Mouse (Mus musculus): Measurements from ENCODE around the gene Ccdc181. TPM values are rescaled to one million over a fixed set of nuclear protein-coding genes. Genes with fewer than 3 reads are reported as not detected.

The Ccdc181 gene
- polyA plus RNA-seq, 1 experiment = 0.07 TPM

DNA sequence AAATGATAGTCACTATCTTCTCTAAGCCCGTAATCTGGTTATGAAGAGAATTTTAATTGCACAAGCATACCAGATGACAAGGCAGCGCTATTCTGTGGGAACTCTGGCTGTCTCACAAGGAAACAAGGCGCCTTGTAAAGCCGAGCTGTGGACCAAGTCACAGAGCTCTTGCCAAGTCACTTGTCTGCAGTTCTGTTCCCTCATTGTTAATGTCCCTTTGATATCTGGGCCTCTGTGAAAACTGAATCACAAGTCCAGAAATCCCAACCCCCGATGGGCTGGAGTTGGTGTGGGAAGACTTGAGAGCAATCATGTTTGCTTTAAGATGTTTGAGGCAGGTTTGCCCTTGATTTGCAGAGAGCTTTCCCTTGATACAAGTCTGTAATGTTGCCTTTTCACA is 45.3 kb downstream of the Ccdc181 start:
- Histone ChIP-seq H3K4me3 (replicated peaks) (no peak overlapping the region), H3K4me1 (ENCODE audit: control insufficient read depth) (peaks cover 5% of the 10 kb centered on the region), H3K27me3 (ENCODE audit: control insufficient read depth) (no peaks in the 10 kb centered on the region), H3K36me3 (ENCODE audit: control insufficient read depth) (peaks cover 2% of the 10 kb centered on the region; the same call in 1 of the 2 replicates), H3K9me3 (ENCODE audit: control insufficient read depth, low read length) (no peaks in the 10 kb centered on the region)
- TF ChIP-seq TAL1 (IDR thresholded peaks at IDR 0.05; ENCODE audit: low read length) = no peak
- TF ChIP-seq GATA1 (IDR thresholded peaks at IDR 0.05; ENCODE audit: low read length) = no peak

DNA sequence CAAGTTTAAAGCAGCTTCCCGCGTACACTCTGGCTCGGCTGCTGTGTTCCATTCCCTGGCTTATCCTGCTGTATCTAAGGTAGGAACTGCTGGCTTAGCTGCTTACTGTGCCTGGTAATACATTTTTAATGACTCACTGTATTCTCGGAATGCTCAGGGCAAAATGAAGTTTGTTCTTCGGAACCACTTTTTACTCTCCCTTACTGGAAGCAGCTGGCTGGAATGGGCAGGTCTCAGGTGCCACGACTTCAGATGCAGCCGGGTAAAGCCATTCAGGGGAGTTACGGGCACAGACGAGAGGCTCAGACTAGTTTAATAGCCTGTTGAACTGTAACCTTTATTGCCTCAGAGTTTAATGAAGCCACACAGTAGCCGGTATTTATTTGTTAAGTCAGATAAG is 46.0 kb downstream of the Ccdc181 start:
- no peaks in the 10 kb centered on the region for H3K9me3 ChIP-seq (ENCODE audit: control insufficient read depth, low read length)
- TF ChIP-seq TAL1 (IDR thresholded peaks at IDR 0.05; ENCODE audit: low read length) (no peak), GATA1 (IDR thresholded peaks at IDR 0.05; ENCODE audit: low read length) (no peak)

DNA sequence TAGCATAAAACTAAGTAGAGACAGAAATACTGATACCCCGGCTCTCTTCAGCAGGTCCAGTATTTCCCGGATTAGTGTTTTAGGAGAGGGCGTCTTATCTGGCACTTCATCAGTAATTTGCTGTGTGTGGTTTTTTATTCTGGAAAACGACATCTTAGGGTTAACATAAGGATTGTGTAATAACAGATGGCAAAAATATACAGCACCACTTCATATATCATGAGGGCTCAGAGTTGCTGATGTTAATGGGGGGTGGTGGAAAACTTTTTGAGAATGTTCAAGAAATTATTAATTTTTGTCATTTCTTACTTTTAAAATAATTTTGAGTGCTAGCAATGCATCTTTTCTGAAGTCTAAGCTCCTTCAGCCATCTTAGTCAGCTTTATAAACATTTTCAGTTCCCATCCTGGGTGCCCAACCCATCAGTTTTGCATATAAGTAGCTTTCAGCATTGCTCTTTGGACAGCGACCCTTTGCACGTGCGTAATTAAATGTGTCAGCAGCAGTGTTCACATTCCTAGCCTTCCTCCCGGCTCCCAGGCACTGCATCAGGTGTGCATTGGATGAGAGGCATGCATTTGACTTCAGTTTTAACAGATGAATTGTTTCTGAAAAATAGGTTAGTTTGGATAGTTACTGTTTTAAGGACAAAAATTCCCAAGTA is 47.7 kb downstream of the Ccdc181 start:
- Histone ChIP-seq H3K9me3 (ENCODE audit: control insufficient read depth, low read length) (no peaks in the 10 kb centered on the region), H3K36me3 (ENCODE audit: control insufficient read depth) (no peaks in the 10 kb centered on the region), H3K27me3 (ENCODE audit: control insufficient read depth) (no peaks in the 10 kb centered on the region), H3K4me3 (replicated peaks) (no peak overlapping the region), H3K4me1 (ENCODE audit: control insufficient read depth) (peaks cover 5% of the 10 kb centered on the region)
- TF ChIP-seq GATA1 (IDR thresholded peaks at IDR 0.05; ENCODE audit: low read length) (no peak), TAL1 (IDR thresholded peaks at IDR 0.05; ENCODE audit: low read length) (no peak)

More for the DNA sequence above, 46.0 kb downstream of the Ccdc181 start:
- H3K27me3 ChIP-seq (ENCODE audit: control insufficient read depth) = no peaks in the 10 kb centered on the region
- H3K4me1 ChIP-seq (ENCODE audit: control insufficient read depth) = peaks cover 5% of the 10 kb centered on the region
- H3K36me3 ChIP-seq (ENCODE audit: control insufficient read depth) = peaks cover 2% of the 10 kb centered on the region; the same call in 1 of the 2 replicates
- H3K4me3 ChIP-seq (replicated peaks) = no peak overlapping the region

DNA sequence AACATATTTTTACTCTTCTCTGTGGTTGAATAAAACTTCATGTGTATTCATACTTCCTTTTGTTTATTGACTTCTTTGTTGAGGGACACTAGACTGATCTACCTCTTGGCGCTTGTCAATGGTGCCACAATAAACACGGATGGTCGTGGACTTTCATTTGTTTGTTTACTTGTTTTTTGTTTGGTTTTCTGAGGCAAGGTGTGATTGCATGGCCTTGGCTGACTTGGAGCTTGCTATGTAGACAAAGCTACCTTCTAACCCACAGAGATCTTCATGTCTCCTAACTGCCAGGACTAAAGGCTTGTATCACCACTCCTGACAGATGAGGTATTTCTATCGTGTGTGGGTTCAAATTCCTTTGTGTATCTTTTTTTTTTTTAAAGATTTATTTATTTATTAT is 48.8 kb downstream of the Ccdc181 start:
- no peak for TF ChIP-seq GATA1 (IDR thresholded peaks at IDR 0.05; ENCODE audit: low read length)
- no peak for TF ChIP-seq TAL1 (IDR thresholded peaks at IDR 0.05; ENCODE audit: low read length)
- Histone ChIP-seq H3K9me3 (ENCODE audit: control insufficient read depth, low read length) (no peaks in the 10 kb centered on the region), H3K36me3 (ENCODE audit: control insufficient read depth) (peaks cover 5% of the 10 kb centered on the region), H3K4me3 (replicated peaks) (no peak overlapping the region), H3K4me1 (ENCODE audit: control insufficient read depth) (peaks cover 5% of the 10 kb centered on the region), H3K27me3 (ENCODE audit: control insufficient read depth) (no peaks in the 10 kb centered on the region)

DNA sequence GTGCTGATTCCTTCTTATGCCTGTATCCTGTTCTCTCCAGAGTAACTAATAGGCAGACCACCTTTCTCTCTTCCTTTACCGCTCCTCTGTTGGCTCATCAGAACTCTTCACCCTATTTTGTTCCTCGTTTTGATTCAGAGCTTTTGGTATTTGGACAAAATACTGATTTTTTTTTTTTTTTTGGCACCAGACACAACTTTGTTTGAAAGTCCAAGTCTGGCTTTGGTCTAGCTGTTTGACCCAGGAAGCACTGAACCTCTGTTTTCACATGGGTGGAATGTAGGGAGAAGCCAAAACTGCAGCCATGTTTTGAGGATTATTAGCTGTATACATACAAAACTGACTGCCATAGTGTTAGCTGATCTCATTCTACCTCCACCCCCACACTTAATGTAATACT is 49.5 kb downstream of the Ccdc181 start:
- peaks cover 6% of the 10 kb centered on the region for H3K36me3 ChIP-seq (ENCODE audit: control insufficient read depth)
- H3K4me3 ChIP-seq (replicated peaks) = no peak overlapping the region
- H3K9me3 ChIP-seq (ENCODE audit: control insufficient read depth, low read length) = no peaks in the 10 kb centered on the region
- TF ChIP-seq TAL1 (IDR thresholded peaks at IDR 0.05; ENCODE audit: low read length) = no peak
- TF ChIP-seq GATA1 (IDR thresholded peaks at IDR 0.05; ENCODE audit: low read length) = no peak
- H3K4me1 ChIP-seq (ENCODE audit: control insufficient read depth) = no peaks in the 10 kb centered on the region; the same call in 1 of the 2 replicates
- no peaks in the 10 kb centered on the region for H3K27me3 ChIP-seq (ENCODE audit: control insufficient read depth)

DNA sequence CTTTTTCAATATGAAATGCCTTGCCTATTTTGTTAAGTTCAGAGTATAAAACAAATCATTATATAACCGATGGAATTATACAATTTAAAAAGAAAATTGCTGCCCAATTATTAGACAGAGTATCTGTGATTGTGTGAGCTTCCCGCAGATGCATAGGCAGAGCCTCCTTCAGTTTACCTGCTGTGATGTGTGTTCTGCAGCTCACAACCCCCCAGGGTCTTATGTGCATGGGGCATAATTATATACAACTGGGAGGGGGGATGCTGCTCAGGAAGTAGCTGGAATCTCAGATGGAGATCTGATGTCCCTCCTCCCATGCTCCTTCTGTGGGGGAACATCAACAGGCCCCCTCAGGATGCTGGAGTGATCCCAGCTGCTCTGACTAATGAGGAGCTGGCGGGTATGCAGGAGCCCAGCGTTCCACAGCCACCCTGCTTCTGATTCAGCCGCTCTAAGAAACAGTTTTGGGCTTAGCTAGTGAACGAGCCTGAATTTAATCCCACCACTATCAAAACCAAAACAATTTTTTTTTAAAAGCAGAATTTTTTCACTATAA is 51.3 kb downstream of the Ccdc181 start:
- H3K9me3 ChIP-seq (ENCODE audit: control insufficient read depth, low read length) = no peaks in the 10 kb centered on the region
- no peaks in the 10 kb centered on the region for H3K4me1 ChIP-seq (ENCODE audit: control insufficient read depth)
- TF ChIP-seq TAL1 (IDR thresholded peaks at IDR 0.05; ENCODE audit: low read length) (no peak), GATA1 (IDR thresholded peaks at IDR 0.05; ENCODE audit: low read length) (no peak)
- peaks cover 17% of the 10 kb centered on the region for H3K36me3 ChIP-seq (ENCODE audit: control insufficient read depth)
- H3K27me3 ChIP-seq (ENCODE audit: control insufficient read depth) = no peaks in the 10 kb centered on the region
- no peak overlapping the region for H3K4me3 ChIP-seq (replicated peaks)

DNA sequence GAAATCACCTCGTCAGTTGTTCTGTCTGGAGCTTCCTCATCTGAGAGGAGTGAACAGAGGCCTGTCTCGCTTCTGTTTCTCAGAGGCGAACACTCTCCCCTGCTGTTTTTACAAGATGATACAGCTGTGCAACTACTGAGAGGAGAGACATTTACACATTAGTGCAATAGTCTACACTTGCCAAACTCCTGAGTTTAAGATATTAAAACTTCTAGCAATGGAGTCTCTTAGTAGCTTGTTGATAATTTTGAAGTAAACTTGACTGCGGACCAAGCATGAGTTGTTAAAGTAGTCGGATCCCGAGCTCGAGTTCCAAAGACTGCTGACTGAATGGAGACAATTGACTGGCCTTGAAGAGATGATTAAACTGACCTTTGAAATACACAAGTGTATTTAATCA is 52.4 kb downstream of the Ccdc181 start:
- peaks cover 17% of the 10 kb centered on the region for H3K36me3 ChIP-seq (ENCODE audit: control insufficient read depth)
- H3K4me3 ChIP-seq (replicated peaks) = no peak overlapping the region
- no peaks in the 10 kb centered on the region for H3K27me3 ChIP-seq (ENCODE audit: control insufficient read depth)
- no peak for TF ChIP-seq TAL1 (IDR thresholded peaks at IDR 0.05; ENCODE audit: low read length)
- no peak for TF ChIP-seq GATA1 (IDR thresholded peaks at IDR 0.05; ENCODE audit: low read length)
- no peaks in the 10 kb centered on the region for H3K9me3 ChIP-seq (ENCODE audit: control insufficient read depth, low read length)
- H3K4me1 ChIP-seq (ENCODE audit: control insufficient read depth) = no peaks in the 10 kb centered on the region

DNA sequence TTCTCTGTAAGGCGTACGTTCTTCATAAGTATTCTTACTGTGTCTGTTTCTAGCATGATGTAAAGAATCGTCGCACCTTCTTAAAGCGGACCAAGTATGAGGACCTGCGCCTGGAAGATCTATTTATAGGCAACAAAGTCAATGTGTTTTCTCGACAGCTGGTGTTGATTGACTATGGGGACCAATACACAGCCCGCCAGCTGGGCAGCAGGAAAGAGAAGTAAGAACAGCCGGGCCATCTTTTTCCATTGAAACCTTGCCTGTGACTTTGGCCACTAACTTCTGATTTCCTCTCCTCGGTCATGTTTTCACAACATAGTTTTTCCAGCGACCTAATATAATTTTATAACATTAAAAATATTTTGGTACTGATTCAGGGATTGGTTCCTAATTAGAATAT is 57.2 kb downstream of the Ccdc181 start:
- Histone ChIP-seq H3K4me1 (ENCODE audit: control insufficient read depth) (no peaks in the 10 kb centered on the region), H3K4me3 (replicated peaks) (no peak overlapping the region), H3K27me3 (ENCODE audit: control insufficient read depth) (no peaks in the 10 kb centered on the region), H3K9me3 (ENCODE audit: control insufficient read depth, low read length) (peaks cover 3% of the 10 kb centered on the region; the same call in 1 of the 2 replicates), H3K36me3 (ENCODE audit: control insufficient read depth) (peaks cover 24% of the 10 kb centered on the region)
- TF ChIP-seq TAL1 (IDR thresholded peaks at IDR 0.05; ENCODE audit: low read length) = no peak
- no peak for TF ChIP-seq GATA1 (IDR thresholded peaks at IDR 0.05; ENCODE audit: low read length)

DNA sequence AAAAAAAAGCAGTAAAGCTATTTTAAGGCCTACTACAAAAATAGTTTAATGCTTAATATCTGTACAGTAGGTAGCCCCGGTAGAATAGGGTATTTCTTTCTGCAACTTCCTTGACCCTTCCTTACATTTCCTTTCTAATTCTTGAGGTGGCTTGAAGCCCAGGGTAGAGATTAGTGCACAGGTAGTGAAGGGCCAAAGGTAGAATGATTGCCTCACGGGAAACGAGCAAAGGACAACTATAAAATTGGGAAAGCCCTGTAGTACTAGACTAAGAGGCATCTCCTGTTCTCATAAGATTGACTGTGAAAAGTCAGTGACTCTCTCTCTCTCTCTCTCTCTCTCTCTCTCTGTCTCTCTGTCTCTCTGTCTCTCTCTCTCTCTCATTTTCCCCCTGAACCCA is 60.0 kb downstream of the Ccdc181 start:
- Histone ChIP-seq H3K9me3 (ENCODE audit: control insufficient read depth, low read length) (peaks cover 3% of the 10 kb centered on the region; the same call in 1 of the 2 replicates), H3K27me3 (ENCODE audit: control insufficient read depth) (no peaks in the 10 kb centered on the region), H3K36me3 (ENCODE audit: control insufficient read depth) (peaks cover 15% of the 10 kb centered on the region), H3K4me1 (ENCODE audit: control insufficient read depth) (no peaks in the 10 kb centered on the region), H3K4me3 (replicated peaks) (no peak overlapping the region)
- no peak for TF ChIP-seq GATA1 (IDR thresholded peaks at IDR 0.05; ENCODE audit: low read length)
- no peak for TF ChIP-seq TAL1 (IDR thresholded peaks at IDR 0.05; ENCODE audit: low read length)

Measured in erythroblast, embryonic 14.5 days (primary cell).